In the genomic region with DNA sequence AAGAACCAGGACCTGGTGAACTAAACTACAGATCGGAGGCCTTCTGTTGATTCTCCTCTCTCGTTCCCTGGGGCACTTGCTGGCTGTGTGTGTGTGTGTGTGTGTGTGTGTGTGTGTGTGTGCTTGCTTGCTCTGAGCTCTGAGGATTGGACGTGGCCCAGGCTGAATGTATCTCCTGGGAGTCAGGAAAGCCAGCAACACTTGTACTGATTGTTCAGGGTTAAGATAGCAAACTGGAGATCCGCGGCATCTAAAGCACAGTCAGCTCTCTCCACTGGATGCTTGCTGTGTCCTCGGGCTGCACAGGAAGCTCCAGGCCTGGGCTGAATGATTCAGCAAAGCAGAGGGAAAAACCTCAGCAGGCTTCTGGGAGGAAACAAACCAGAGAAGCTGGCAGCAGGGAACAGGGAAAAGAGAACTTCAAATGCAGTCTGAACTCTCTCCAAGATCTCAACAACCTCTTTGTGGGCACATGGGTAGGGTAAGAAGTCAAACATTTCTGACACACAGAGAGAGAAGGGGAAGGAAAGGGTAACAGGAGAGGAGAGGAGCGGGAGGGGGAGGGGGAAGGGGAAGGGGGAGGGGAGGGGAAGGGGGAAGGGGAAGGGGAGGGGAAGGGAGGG, we compare ENCODE assay signal across 8 mouse cellular contexts. TPM values are rescaled to one million over a fixed set of nuclear protein-coding genes. Genes with fewer than 3 reads are reported as not detected.
DNase-seq lines count a peak whose midpoint lies in the region; ATAC-seq and TF ChIP-seq lines count a peak whose summit lies in the region.
"Had no signal": no experiment of that assay in that cellular context is flagged by ENCODE, and none has a peak within 500 bp of the region (broad histone marks: within the 10 kb centered on the region; RNA-seq: fewer than 3 reads in every experiment).

No protein-coding gene starts in this region.

- H3K4me3 ChIP-seq in cortical plate, adult 2 months (ENCODE audit: insufficient read depth, low read length): no peak overlapping the region
- H3K4me3 ChIP-seq in heart, embryonic 12.5 days: no peak overlapping the region
- no peak overlapping the region for H3K4me3 ChIP-seq in midbrain, embryonic 11.5 days (ENCODE audit: low read depth, low read length)

- H3K4me2 ChIP-seq in heart, embryonic 12.5 days: peak overlapping the region; percentile 11
- no peak overlapping the region for H3K4me2 ChIP-seq in midbrain, embryonic 11.5 days

- no peak for TF ChIP-seq CTCF in cortical plate, adult 2 months (IDR thresholded peaks at IDR 0.05; ENCODE audit: extremely low read depth, insufficient read depth, low read length)

- no peak overlapping the region; the same call in 1 of the 2 replicates for H3K9ac ChIP-seq in heart, embryonic 12.5 days
- H3K9ac ChIP-seq in midbrain, embryonic 11.5 days (ENCODE audit: low read length): no peak overlapping the region

- peaks cover 6% of the 10 kb centered on the region; the same call in 1 of the 2 replicates for H3K4me1 ChIP-seq in cortical plate, adult 2 months (ENCODE audit: control insufficient read depth, insufficient read depth, low read length)
- peaks cover 26% of the 10 kb centered on the region for H3K4me1 ChIP-seq in heart, embryonic 12.5 days (replicated peaks)
- H3K4me1 ChIP-seq in midbrain, embryonic 11.5 days (ENCODE audit: control insufficient read depth, insufficient read depth, low read length): no peaks in the 10 kb centered on the region

- H3K9me3 ChIP-seq in heart, embryonic 12.5 days (replicated peaks): no peaks in the 10 kb centered on the region
- H3K9me3 ChIP-seq in midbrain, embryonic 11.5 days (ENCODE audit: control insufficient read depth, low read length): no peaks in the 10 kb centered on the region

- peak overlapping the region; percentile 45; the same call in 1 of the 2 replicates for H3K27ac ChIP-seq in cortical plate, adult 2 months (ENCODE audit: insufficient read depth, low read length)
- peak overlapping the region; percentile 48 for H3K27ac ChIP-seq in heart, embryonic 12.5 days (ENCODE audit: poor library complexity, severe bottlenecking)
- H3K27ac ChIP-seq in midbrain, embryonic 11.5 days (ENCODE audit: low read depth, low read length): no peak overlapping the region

- WGBS in heart, embryonic 12.5 days: 5% methylated on average over 6 of the region's 7 CpGs
- WGBS in midbrain, embryonic 11.5 days: 27% methylated on average over 6 of the region's 7 CpGs

- DNase-seq in 3134 (ENCODE audit: extremely low read depth, insufficient read length, low spot score): peak; percentile 42
- DNase-seq in MN1 (ENCODE audit: low spot score): peak; percentile 7
- DNase-seq in midbrain, embryonic 11.5 days (ENCODE audit: low spot score, missing footprints): peak; percentile 83
- no peak for DNase-seq in urinary bladder, adult 2 months (ENCODE audit: low spot score)
- no peak for DNase-seq in spleen, postnatal 10 days (ENCODE audit: low spot score in 2 of 2)

- no peaks in the 10 kb centered on the region for H3K27me3 ChIP-seq in heart, embryonic 12.5 days (replicated peaks)
- H3K27me3 ChIP-seq in midbrain, embryonic 11.5 days (ENCODE audit: control insufficient read depth, insufficient read depth, low read length): no peaks in the 10 kb centered on the region

- H3K36me3 ChIP-seq in heart, embryonic 12.5 days: no peaks in the 10 kb centered on the region
- H3K36me3 ChIP-seq in midbrain, embryonic 11.5 days (ENCODE audit: control insufficient read depth, insufficient read depth, low read length): no peaks in the 10 kb centered on the region

- no peak for ATAC-seq in heart, embryonic 12.5 days (ENCODE audit: insufficient number of reproducible peaks, low FRiP score)
- ATAC-seq in midbrain, embryonic 11.5 days (ENCODE audit: low FRiP score): peak; percentile 42; the same call in 1 of the 2 replicates

- no peak for TF ChIP-seq POLR2A in cortical plate, adult 2 months (IDR thresholded peaks at IDR 0.05; ENCODE audit: extremely low read depth, insufficient read depth, low read length)

RNA-seq across cellular contexts. Expression of a gene that starts 27.2 kb away (rescaled TPM):
- 3.3 and 3.6 TPM in 2 replicates for polyA plus RNA-seq in cortical plate, adult 2 months (2012; rRNA removed)
- 2.6 and 3.1 TPM in 2 replicates for polyA plus RNA-seq in heart, embryonic 12.5 days (2016; fragmentation: Nextera tagmentation; extraction: Ambion mirVana)
- polyA plus RNA-seq in midbrain, embryonic 11.5 days (2014; fragmentation: Nextera tagmentation; extraction: Ambion mirVana): 0.07 and 0.12 TPM in 2 replicates
- 0.03 and 0.04 TPM in 2 replicates for polyA plus RNA-seq in urinary bladder, adult 2 months (2012; rRNA removed)
- polyA plus RNA-seq: small intestine, adult 2 months had no signal

Comparison
In these comparisons a context has a peak if more than half of its experiments do, and no peak if none do; other contexts are left out.
1. DNase-seq: peak in 3134 (single experiment), MN1 (single experiment) and midbrain, embryonic 11.5 days (single experiment); none in urinary bladder, adult 2 months (single experiment) and spleen, postnatal 10 days (0 of 2).